ENCODE assay signal across 8 mouse cellular contexts in the genomic region with DNA sequence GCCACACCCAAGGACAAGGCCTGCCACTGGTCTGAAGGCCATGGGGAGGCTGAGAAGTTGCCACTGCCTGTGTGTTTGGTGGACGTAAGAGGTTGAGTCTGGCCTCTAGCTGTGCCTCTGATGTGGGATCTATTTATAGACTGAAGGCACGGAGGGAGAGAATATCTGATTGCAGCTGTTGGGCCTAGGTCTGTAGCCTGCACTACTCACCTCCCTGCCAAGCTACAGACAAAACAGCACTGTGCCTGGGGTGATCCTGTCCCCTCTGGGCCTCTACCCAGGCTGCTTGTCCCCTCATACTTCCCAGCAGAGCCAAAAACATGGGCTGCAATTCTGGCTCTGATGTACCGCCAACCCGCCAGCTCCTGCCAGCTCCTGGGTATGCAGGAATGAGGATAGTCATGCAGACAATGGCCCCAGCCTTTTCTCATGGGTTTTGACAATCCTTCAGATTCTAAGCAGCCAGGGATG. TPM values are rescaled to one million over a fixed set of nuclear protein-coding genes. Genes with fewer than 3 reads are reported as not detected.
DNase-seq lines count a peak whose midpoint lies in the region; ATAC-seq and TF ChIP-seq lines count a peak whose summit lies in the region.
"Had no signal": no experiment of that assay in that cellular context is flagged by ENCODE, and none has a peak within 500 bp of the region (broad histone marks: within the 10 kb centered on the region; RNA-seq: fewer than 3 reads in every experiment).

No protein-coding gene starts in this region.

- H3K27me3 ChIP-seq in C2C12 (ENCODE audit: control insufficient read depth, insufficient read depth, insufficient read length), result no peaks in the 10 kb centered on the region

- no peaks in the 10 kb centered on the region for H3K79me3 ChIP-seq in C2C12 (ENCODE audit: low read depth)

- H3K4me3 ChIP-seq in C2C12 (ENCODE audit: insufficient read depth, poor library complexity, severe bottlenecking), result no peak overlapping the region
- H3K4me3 ChIP-seq in layer of hippocampus, adult 2 months, result no peak overlapping the region

- peak; percentile 70 for DNase-seq in R1 (ENCODE audit: low read depth, low spot score)
- DNase-seq in gastrocnemius, adult 8-10 months (ENCODE audit: low spot score in 2 of 2), result peak; percentile 40 to 62
- DNase-seq in layer of hippocampus, adult 2 months (ENCODE audit: low spot score in 2 of 2), result peak; percentile 48 to 58
- no peak for DNase-seq in kidney, postnatal 36 days
- DNase-seq in c-Kit-positive CD71-positive TER-119-positive erythroid progenitor cells, embryonic 14.5 days (ENCODE audit: low spot score), result no peak

- no peak overlapping the region for H3ac ChIP-seq in C2C12 (ENCODE audit: control insufficient read depth, insufficient read length, low read depth)

- TF ChIP-seq CTCF in C2C12 (IDR thresholded peaks at IDR 0.05; ENCODE audit: control insufficient read depth, insufficient read depth, insufficient read length), result no peak
- no peak for TF ChIP-seq CTCF in layer of hippocampus, adult 2 months (conservative IDR thresholded peaks at IDR 0.05)

- no peaks in the 10 kb centered on the region for H3K79me2 ChIP-seq in C2C12 (ENCODE audit: control insufficient read depth, insufficient read depth)

- H3K27ac ChIP-seq in layer of hippocampus, adult 2 months, result peak overlapping the region; percentile 78
- H3K27ac ChIP-seq: macrophage had no signal

- peaks cover 3% of the 10 kb centered on the region for H3K36me3 ChIP-seq in C2C12 (ENCODE audit: control insufficient read depth, insufficient read depth)

- ATAC-seq in megakaryocyte progenitor cell, adult 5-6 weeks (replicated peaks; ENCODE audit: poor library complexity), result peak; percentile 12; the same call in 1 of the 2 replicates

TF ChIP-seq in C2C12, 6 proteins besides CTCF, POLR2A, EP300 and RAD21:
- TF ChIP-seq MYOD1 (IDR thresholded peaks at IDR 0.05; ENCODE audit: control insufficient read depth, insufficient read length, low read depth) (peak; percentile 82), FOSL1 (IDR thresholded peaks at IDR 0.05; ENCODE audit: insufficient read depth, low read length, poor library complexity, severe bottlenecking) (no peak)

RNA-seq across cellular contexts. Expression of a gene that starts 26.8 kb away (rescaled TPM):
- 42.7 TPM for polyA plus RNA-seq in C2C12 (2012; fragmentation: generic; extraction: Trizol)
- total RNA-seq in gastrocnemius, adult 8-10 months (2022), result 10 to 100 TPM; 14.5 to 19.1 (median 17.8) TPM
- total RNA-seq in layer of hippocampus, adult 2 months (2021), result 1 to 10 TPM; 6.2 to 6.8 TPM
- total RNA-seq in megakaryocyte progenitor cell, adult 5-6 weeks (2015), result 29.7 and 34.2 TPM in 2 replicates
- 7.5 and 10.3 TPM in 2 replicates for total RNA-seq in megakaryocyte progenitor cell, adult 5-6 weeks (2017)

Comparison
In these comparisons a context has a peak if more than half of its experiments do, and no peak if none do; other contexts are left out.
1. DNase-seq: peak in R1 (single experiment), gastrocnemius, adult 8-10 months (2 of 2) and layer of hippocampus, adult 2 months (2 of 2); none in kidney, postnatal 36 days (0 of 2) and c-Kit-positive CD71-positive TER-119-positive erythroid progenitor cells, embryonic 14.5 days (single experiment).